Mouse (Mus musculus): Measurements from ENCODE around the gene Serpinb1b. TPM values are rescaled to one million over a fixed set of nuclear protein-coding genes. Genes with fewer than 3 reads are reported as not detected.
A peak's percentile ranks its signal among the peaks of the same experiment; 100 is the strongest.

The Serpinb1b gene
- polyA plus RNA-seq, 1 experiment from 2014 or later, result 0.21 TPM

DNA sequence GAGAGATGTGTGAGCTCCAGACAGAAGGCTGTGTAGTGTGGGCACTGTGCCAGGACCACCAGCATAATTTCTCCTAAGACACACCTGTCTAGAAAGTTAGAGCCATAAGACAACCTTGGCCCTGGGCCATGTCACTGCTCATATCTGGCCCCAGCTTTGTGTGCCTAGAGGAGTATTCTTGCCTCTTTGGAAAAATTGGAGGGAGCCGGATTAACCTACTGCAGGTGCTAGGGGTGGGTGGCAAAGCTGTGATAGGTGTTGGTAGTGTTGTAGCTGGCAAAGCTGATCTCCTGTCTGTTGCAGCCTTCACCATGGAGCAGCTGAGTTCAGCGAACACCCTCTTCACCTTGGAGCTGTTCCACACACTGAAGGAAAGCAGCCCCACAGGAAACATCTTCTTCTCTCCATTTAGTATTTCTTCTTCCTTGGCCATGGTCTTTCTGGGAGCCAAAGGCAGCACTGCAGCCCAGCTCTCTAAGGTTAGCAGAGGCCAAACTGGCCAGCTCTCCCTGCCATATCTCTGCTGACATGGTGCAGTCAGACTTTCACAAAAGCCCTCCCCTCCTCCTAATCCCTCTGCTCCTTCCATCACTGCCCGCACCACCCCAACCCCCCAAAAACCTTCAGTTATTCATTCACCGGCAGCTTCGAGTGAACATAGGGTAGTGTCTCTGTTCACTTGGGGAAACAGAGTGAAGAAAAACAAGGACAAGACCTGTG, 6.8 kb downstream of the Serpinb1b start:
- Histone ChIP-seq H3K27me3 (ENCODE audit: control insufficient read depth, insufficient read depth, low read length) (no peaks in the 10 kb centered on the region), H3K36me3 (ENCODE audit: control insufficient read depth, insufficient read depth) (no peaks in the 10 kb centered on the region), H3K4me3 (ENCODE audit: low read length) (no peak overlapping the region), H3K9ac (ENCODE audit: low read length) (no peak overlapping the region), H3K9me3 (replicated peaks; ENCODE audit: control insufficient read depth, low read length) (no peaks in the 10 kb centered on the region), H3K4me2 (ENCODE audit: low read depth, low read length) (no peak overlapping the region), H3K27ac (ENCODE audit: low read length) (no peak overlapping the region), H3K4me1 (ENCODE audit: control insufficient read depth, insufficient read depth, low read length) (peaks cover 10% of the 10 kb centered on the region)
- ATAC-seq (replicated peaks; ENCODE audit: extremely low read depth, insufficient read depth, low FRiP score), result no peak
- 65% methylated on average over 5 of the region's 5 CpGs for WGBS

DNA sequence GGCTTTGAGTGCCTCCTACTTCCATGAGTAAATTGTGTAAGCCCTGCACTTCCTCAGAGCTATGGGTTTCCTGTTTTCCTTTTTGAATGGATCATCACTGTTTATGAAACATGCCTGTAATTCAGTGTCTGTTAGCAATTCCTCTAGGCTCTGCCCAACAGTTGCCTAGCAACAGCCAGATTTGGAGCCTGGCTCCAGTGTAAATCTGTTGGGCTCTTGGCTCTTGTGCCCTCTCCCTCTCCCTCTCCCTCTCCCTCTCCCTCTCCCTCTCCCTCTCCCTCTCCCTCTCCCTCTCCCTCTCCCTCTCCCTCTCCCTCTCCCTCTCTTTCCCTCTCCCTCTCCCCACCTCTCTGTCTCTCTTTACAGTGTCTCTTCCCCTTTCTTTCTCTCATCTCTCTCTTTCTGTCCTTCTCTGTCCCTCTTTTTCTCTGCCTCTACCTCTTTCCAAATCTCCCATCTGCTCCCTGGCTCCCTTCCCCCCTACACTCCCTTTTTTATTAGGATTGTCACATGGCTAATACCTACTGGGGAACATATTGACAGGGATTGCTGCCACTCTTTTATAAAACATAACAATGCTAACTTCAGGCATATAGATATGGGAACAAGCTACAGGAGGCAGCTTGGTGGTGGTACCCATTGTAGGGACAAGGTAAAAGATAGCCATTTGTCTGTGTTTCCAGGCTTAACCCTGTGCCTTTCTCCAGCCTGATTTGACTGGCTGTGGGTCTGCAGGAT, 7.5 kb downstream of the Serpinb1b start:
- Histone ChIP-seq H3K27me3 (ENCODE audit: control insufficient read depth, insufficient read depth, low read length) (no peaks in the 10 kb centered on the region), H3K4me1 (ENCODE audit: control insufficient read depth, insufficient read depth, low read length) (peaks cover 10% of the 10 kb centered on the region), H3K9ac (ENCODE audit: low read length) (no peak overlapping the region), H3K9me3 (replicated peaks; ENCODE audit: control insufficient read depth, low read length) (no peaks in the 10 kb centered on the region), H3K36me3 (ENCODE audit: control insufficient read depth, insufficient read depth) (no peaks in the 10 kb centered on the region), H3K4me3 (ENCODE audit: low read length) (no peak overlapping the region), H3K4me2 (ENCODE audit: low read depth, low read length) (no peak overlapping the region), H3K27ac (ENCODE audit: low read length) (no peak overlapping the region)
- ATAC-seq (replicated peaks; ENCODE audit: extremely low read depth, insufficient read depth, low FRiP score), result peak; percentile 49; the same call in 1 of the 2 replicates

DNA sequence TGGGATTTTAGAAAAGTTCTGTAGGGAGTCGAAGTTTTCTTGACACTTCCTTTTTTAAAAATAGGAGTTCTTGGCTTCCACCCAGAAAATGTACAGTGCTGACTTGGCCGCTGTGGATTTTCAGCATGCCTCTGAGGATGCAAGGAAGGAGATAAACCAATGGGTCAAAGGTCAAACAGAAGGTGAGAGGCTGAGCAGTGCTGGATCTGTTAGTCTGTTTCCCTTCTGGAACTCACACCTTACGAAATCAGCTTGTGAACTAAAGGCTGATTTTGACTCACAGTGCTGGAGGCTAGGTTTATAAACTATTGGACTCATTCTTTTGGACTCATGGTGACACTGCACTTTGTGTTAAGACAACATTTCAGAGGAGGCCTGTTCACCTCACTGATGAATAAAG, 11.2 kb downstream of the Serpinb1b start:
- Histone ChIP-seq H3K36me3 (ENCODE audit: control insufficient read depth, insufficient read depth) (no peaks in the 10 kb centered on the region), H3K4me2 (ENCODE audit: low read depth, low read length) (no peak overlapping the region), H3K27ac (ENCODE audit: low read length) (no peak overlapping the region), H3K9ac (ENCODE audit: low read length) (no peak overlapping the region), H3K27me3 (ENCODE audit: control insufficient read depth, insufficient read depth, low read length) (no peaks in the 10 kb centered on the region), H3K4me1 (ENCODE audit: control insufficient read depth, insufficient read depth, low read length) (peaks cover 10% of the 10 kb centered on the region), H3K9me3 (replicated peaks; ENCODE audit: control insufficient read depth, low read length) (no peaks in the 10 kb centered on the region), H3K4me3 (ENCODE audit: low read length) (no peak overlapping the region)
- WGBS, result 31% methylated on average over 3 of the region's 3 CpGs
- ATAC-seq (replicated peaks; ENCODE audit: extremely low read depth, insufficient read depth, low FRiP score), result 0 out of 2 replicates have a peak, but pooled peaks have one; percentile 41

DNA sequence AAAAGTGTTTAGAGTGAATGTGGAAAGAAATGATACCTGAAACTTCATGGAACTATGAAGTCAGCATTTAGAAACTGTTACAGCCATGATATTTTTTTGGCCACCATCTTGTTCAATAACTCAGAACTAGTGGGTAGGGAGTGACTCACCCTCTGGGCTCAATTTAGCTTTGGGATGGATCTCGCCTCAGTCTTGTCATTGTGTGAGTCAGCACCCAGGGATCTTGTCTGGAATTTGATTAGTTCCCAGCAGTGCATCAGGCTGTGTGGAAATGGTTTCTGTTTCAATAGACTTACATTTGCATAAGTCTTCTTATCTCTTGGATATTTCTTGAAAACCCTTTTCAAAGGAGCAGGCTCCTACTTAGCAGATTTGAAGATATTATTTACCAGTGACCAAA, 12.2 kb downstream of the Serpinb1b start:
- ATAC-seq (replicated peaks; ENCODE audit: extremely low read depth, insufficient read depth, low FRiP score), result no peak
- Histone ChIP-seq H3K4me2 (ENCODE audit: low read depth, low read length) (no peak overlapping the region), H3K9me3 (replicated peaks; ENCODE audit: control insufficient read depth, low read length) (no peaks in the 10 kb centered on the region), H3K27me3 (ENCODE audit: control insufficient read depth, insufficient read depth, low read length) (no peaks in the 10 kb centered on the region), H3K36me3 (ENCODE audit: control insufficient read depth, insufficient read depth) (no peaks in the 10 kb centered on the region), H3K4me3 (ENCODE audit: low read length) (no peak overlapping the region), H3K4me1 (ENCODE audit: control insufficient read depth, insufficient read depth, low read length) (peaks cover 3% of the 10 kb centered on the region), H3K27ac (ENCODE audit: low read length) (no peak overlapping the region), H3K9ac (ENCODE audit: low read length) (no peak overlapping the region)
- 60% methylated on average over 1 of the region's 1 CpGs for WGBS

DNA sequence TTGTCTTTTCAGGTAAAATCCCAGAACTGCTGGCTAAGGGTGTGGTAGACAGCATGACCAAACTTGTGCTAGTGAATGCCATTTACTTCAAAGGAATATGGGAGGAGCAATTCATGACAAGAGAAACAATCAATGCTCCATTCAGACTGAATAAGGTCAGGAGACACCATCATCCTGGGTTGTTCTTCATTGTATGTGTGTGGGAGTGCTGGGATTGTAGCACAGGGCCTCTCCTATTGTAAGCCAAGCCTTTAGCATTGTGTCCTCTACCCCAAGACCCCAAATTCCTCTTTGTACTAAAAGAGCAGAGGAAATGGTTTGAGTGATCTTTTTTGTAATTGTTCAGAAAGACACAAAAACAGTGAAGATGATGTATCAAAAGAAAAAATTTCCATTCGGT, 12.9 kb downstream of the Serpinb1b start:
- Histone ChIP-seq H3K4me2 (ENCODE audit: low read depth, low read length) (no peak overlapping the region), H3K4me1 (ENCODE audit: control insufficient read depth, insufficient read depth, low read length) (no peaks in the 10 kb centered on the region), H3K27me3 (ENCODE audit: control insufficient read depth, insufficient read depth, low read length) (no peaks in the 10 kb centered on the region), H3K36me3 (ENCODE audit: control insufficient read depth, insufficient read depth) (no peaks in the 10 kb centered on the region), H3K9me3 (replicated peaks; ENCODE audit: control insufficient read depth, low read length) (no peaks in the 10 kb centered on the region), H3K9ac (ENCODE audit: low read length) (no peak overlapping the region), H3K27ac (ENCODE audit: low read length) (no peak overlapping the region), H3K4me3 (ENCODE audit: low read length) (no peak overlapping the region)
- WGBS, result 93% methylated on average over 1 of the region's 1 CpGs
- no peak for ATAC-seq (replicated peaks; ENCODE audit: extremely low read depth, insufficient read depth, low FRiP score)

DNA sequence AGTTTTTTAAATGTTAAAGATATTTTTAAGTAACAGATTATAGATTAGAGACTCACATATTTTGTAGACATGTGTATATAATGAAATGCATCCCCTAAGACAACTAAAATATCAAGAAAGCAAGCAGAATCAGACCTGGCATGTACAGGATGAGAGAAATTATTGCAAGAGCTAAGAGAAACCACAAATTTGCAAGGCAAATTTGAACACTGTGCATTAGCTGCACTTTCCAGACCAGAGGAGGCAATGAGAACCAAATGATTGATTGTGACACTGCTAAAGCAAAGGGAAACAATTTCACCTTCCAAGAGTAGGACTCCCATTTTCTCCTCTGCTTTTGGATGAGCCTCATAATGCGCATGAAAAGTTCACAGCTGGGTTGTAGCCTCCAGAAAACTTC, 17.2 kb downstream of the Serpinb1b start:
- no peaks in the 10 kb centered on the region for H3K4me1 ChIP-seq (ENCODE audit: control insufficient read depth, insufficient read depth, low read length)
- H3K27me3 ChIP-seq (ENCODE audit: control insufficient read depth, insufficient read depth, low read length), result no peaks in the 10 kb centered on the region
- H3K4me3 ChIP-seq (ENCODE audit: low read length), result no peak overlapping the region
- H3K4me2 ChIP-seq (ENCODE audit: low read depth, low read length), result no peak overlapping the region
- no peak overlapping the region for H3K27ac ChIP-seq (ENCODE audit: low read length)
- H3K9me3 ChIP-seq (replicated peaks; ENCODE audit: control insufficient read depth, low read length), result no peaks in the 10 kb centered on the region
- H3K9ac ChIP-seq (ENCODE audit: low read length), result no peak overlapping the region
- ATAC-seq (replicated peaks; ENCODE audit: extremely low read depth, insufficient read depth, low FRiP score), result no peak
- 72% methylated on average over 1 of the region's 1 CpGs for WGBS
- no peaks in the 10 kb centered on the region for H3K36me3 ChIP-seq (ENCODE audit: control insufficient read depth, insufficient read depth)

DNA sequence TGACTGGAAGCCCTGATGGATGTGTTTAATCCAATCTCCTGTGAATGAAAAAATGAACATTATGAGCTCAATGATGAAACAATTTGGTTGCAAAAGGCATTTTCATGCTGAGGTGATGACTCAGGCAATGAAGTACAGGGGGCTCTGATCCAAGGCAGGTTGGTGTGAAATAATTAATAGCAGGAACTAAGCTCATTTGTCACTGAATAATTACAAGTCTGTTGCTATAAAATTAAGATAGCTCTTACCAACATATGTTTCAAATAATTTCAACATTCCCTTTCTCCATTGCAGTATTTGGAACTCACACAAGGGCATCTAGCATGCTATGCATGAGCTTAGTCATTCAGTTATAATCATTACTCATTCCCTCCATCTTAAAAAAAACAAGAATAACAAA, 27.3 kb downstream of the Serpinb1b start:
- no peak overlapping the region for H3K9ac ChIP-seq (ENCODE audit: low read length)
- H3K4me1 ChIP-seq (ENCODE audit: control insufficient read depth, insufficient read depth, low read length), result no peaks in the 10 kb centered on the region
- no peak overlapping the region for H3K4me2 ChIP-seq (ENCODE audit: low read depth, low read length)
- no peak overlapping the region for H3K27ac ChIP-seq (ENCODE audit: low read length)
- H3K27me3 ChIP-seq (ENCODE audit: control insufficient read depth, insufficient read depth, low read length), result no peaks in the 10 kb centered on the region
- no peaks in the 10 kb centered on the region for H3K9me3 ChIP-seq (replicated peaks; ENCODE audit: control insufficient read depth, low read length)
- ATAC-seq (replicated peaks; ENCODE audit: extremely low read depth, insufficient read depth, low FRiP score), result no peak
- no peak overlapping the region for H3K4me3 ChIP-seq (ENCODE audit: low read length)
- no peaks in the 10 kb centered on the region for H3K36me3 ChIP-seq (ENCODE audit: control insufficient read depth, insufficient read depth)

DNA sequence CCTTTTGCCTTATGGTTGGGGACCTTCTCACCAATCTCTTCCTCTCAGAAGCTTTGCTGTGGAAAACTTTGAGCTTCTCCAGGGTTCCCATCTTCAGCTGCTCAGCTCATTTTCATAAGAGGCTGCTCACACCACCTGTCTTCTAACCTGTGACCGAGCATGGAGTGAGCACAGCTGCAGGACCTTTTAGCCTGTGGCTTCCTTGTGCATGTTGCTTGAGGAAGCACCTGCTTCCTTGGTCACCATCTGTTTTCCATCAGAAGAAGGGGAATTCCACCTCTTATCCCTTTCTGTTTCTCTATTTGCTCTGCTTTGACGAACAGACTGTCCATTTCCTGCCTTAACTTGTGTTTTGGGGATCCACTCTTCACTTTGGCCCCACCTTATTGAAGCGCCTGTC, 34.7 kb downstream of the Serpinb1b start:
- Histone ChIP-seq H3K9me3 (replicated peaks; ENCODE audit: control insufficient read depth, low read length) (no peaks in the 10 kb centered on the region), H3K4me2 (ENCODE audit: low read depth, low read length) (no peak overlapping the region), H3K9ac (ENCODE audit: low read length) (no peak overlapping the region), H3K4me3 (ENCODE audit: low read length) (no peak overlapping the region), H3K36me3 (ENCODE audit: control insufficient read depth, insufficient read depth) (no peaks in the 10 kb centered on the region), H3K4me1 (ENCODE audit: control insufficient read depth, insufficient read depth, low read length) (no peaks in the 10 kb centered on the region), H3K27me3 (ENCODE audit: control insufficient read depth, insufficient read depth, low read length) (no peaks in the 10 kb centered on the region), H3K27ac (ENCODE audit: low read length) (no peak overlapping the region)
- ATAC-seq (replicated peaks; ENCODE audit: extremely low read depth, insufficient read depth, low FRiP score), result no peak
- WGBS, result 49% methylated on average over 3 of the region's 3 CpGs

DNA sequence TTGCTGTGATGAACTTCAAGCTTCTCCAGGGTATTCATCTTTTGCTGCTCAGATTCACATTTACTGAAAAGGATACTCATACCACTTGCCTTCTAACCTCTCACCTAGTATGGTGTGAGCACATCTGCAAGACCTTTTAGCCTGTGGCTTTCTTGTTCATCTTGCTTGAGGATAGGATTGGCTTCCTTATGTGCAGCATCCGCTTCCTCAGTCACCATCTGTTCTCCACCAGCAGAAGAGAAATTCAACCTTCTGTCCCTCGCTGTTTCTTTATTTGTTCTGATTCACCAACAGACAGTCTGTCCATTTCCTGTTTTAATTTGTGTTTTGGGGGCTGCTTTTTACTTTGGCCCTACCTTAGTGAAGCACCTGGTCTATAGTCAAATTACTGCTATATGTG, 59.3 kb downstream of the Serpinb1b start:
- Histone ChIP-seq H3K27me3 (ENCODE audit: control insufficient read depth, insufficient read depth, low read length) (no peaks in the 10 kb centered on the region), H3K9me3 (replicated peaks; ENCODE audit: control insufficient read depth, low read length) (no peaks in the 10 kb centered on the region), H3K4me3 (ENCODE audit: low read length) (no peak overlapping the region), H3K27ac (ENCODE audit: low read length) (no peak overlapping the region), H3K4me2 (ENCODE audit: low read depth, low read length) (no peak overlapping the region), H3K36me3 (ENCODE audit: control insufficient read depth, insufficient read depth) (no peaks in the 10 kb centered on the region), H3K9ac (ENCODE audit: low read length) (no peak overlapping the region), H3K4me1 (ENCODE audit: control insufficient read depth, insufficient read depth, low read length) (no peaks in the 10 kb centered on the region)
- ATAC-seq (replicated peaks; ENCODE audit: extremely low read depth, insufficient read depth, low FRiP score), result no peak
- 83% methylated on average over 2 of the region's 2 CpGs for WGBS
